ENCODE assay signal across 10 mouse cellular contexts in genomic region chr1:137972620-137973350, GRCm38 (mm10).
DNase-seq lines count a peak whose midpoint lies in the region; ATAC-seq lines count a peak whose summit lies in the region.
"Had no signal": no experiment of that assay in that cellular context is flagged by ENCODE, and none has a peak within 500 bp of the region (broad histone marks: within the 10 kb centered on the region; RNA-seq: fewer than 3 reads in every experiment).

No protein-coding gene starts in this region.

- no peak overlapping the region for H3K27ac ChIP-seq in forebrain, embryonic 13.5 days
- H3K27ac ChIP-seq in forebrain, embryonic 11.5 days (ENCODE audit: low read depth, low read length): no peak overlapping the region
- H3K27ac ChIP-seq in midbrain, embryonic 14.5 days (replicated peaks; ENCODE audit: low read depth, low read length): 0 out of 2 replicates have a peak overlapping the region, but pooled peaks have one; percentile 16
- no peak overlapping the region for H3K27ac ChIP-seq in midbrain, embryonic 10.5 days (replicated peaks)
- H3K27ac ChIP-seq in forebrain, embryonic 16.5 days (ENCODE audit: low read length): peak overlapping the region; percentile 81
- H3K27ac ChIP-seq: lung, embryonic 15.5 days had no signal

- no peaks in the 10 kb centered on the region for H3K36me3 ChIP-seq in forebrain, embryonic 13.5 days (ENCODE audit: poor library complexity, severe bottlenecking)
- no peaks in the 10 kb centered on the region for H3K36me3 ChIP-seq in forebrain, embryonic 11.5 days (ENCODE audit: control insufficient read depth, insufficient read depth, low read length)
- no peaks in the 10 kb centered on the region for H3K36me3 ChIP-seq in midbrain, embryonic 14.5 days (ENCODE audit: control insufficient read depth, insufficient read depth, low read length)
- H3K36me3 ChIP-seq in midbrain, embryonic 10.5 days: peaks cover 4% of the 10 kb centered on the region
- H3K36me3 ChIP-seq in forebrain, embryonic 16.5 days (ENCODE audit: control insufficient read depth, insufficient read depth): no peaks in the 10 kb centered on the region

- H3K9me3 ChIP-seq in forebrain, embryonic 13.5 days (replicated peaks): no peaks in the 10 kb centered on the region
- H3K9me3 ChIP-seq in forebrain, embryonic 11.5 days (ENCODE audit: control insufficient read depth, low read length): no peaks in the 10 kb centered on the region
- no peaks in the 10 kb centered on the region for H3K9me3 ChIP-seq in midbrain, embryonic 14.5 days (ENCODE audit: control insufficient read depth, low read length)
- H3K9me3 ChIP-seq in midbrain, embryonic 10.5 days (replicated peaks): no peaks in the 10 kb centered on the region
- no peaks in the 10 kb centered on the region for H3K9me3 ChIP-seq in forebrain, embryonic 16.5 days (ENCODE audit: control insufficient read depth, low read length)
- H3K9me3 ChIP-seq: lung, embryonic 15.5 days had no signal

- peak; percentile 48; the same call in 1 of the 2 replicates for ATAC-seq in forebrain, embryonic 13.5 days
- no peak for ATAC-seq in forebrain, embryonic 11.5 days (replicated peaks; ENCODE audit: low FRiP score)
- ATAC-seq in midbrain, embryonic 14.5 days (ENCODE audit: low FRiP score, low TSS enrichment): no peak
- peak; percentile 68 for ATAC-seq in forebrain, embryonic 16.5 days

- H3K9ac ChIP-seq in forebrain, embryonic 13.5 days: no peak overlapping the region
- no peak overlapping the region for H3K9ac ChIP-seq in forebrain, embryonic 11.5 days (ENCODE audit: low read length)
- H3K9ac ChIP-seq in midbrain, embryonic 14.5 days (replicated peaks; ENCODE audit: low read length): no peak overlapping the region
- no peak overlapping the region for H3K9ac ChIP-seq in forebrain, embryonic 16.5 days (replicated peaks; ENCODE audit: low read depth, low read length)
- H3K9ac ChIP-seq: lung, embryonic 15.5 days had no signal

- WGBS in forebrain, embryonic 13.5 days: 86% methylated on average over 6 of the region's 6 CpGs
- 82% methylated on average over 6 of the region's 6 CpGs for whole genome bisulfite sequencing in forebrain, embryonic 11.5 days
- WGBS in midbrain, embryonic 14.5 days: 79% methylated on average over 6 of the region's 6 CpGs
- WGBS in midbrain, embryonic 10.5 days: 87% methylated on average over 6 of the region's 6 CpGs
- WGBS in forebrain, embryonic 16.5 days: 59% methylated on average over 6 of the region's 6 CpGs

- H3K4me1 ChIP-seq in forebrain, embryonic 13.5 days: no peaks in the 10 kb centered on the region
- no peaks in the 10 kb centered on the region for H3K4me1 ChIP-seq in forebrain, embryonic 11.5 days (replicated peaks; ENCODE audit: control insufficient read depth, insufficient read depth, low read length)
- H3K4me1 ChIP-seq in midbrain, embryonic 14.5 days (ENCODE audit: control insufficient read depth, insufficient read depth, low read length): no peaks in the 10 kb centered on the region
- no peaks in the 10 kb centered on the region for H3K4me1 ChIP-seq in midbrain, embryonic 10.5 days
- H3K4me1 ChIP-seq in forebrain, embryonic 16.5 days (replicated peaks; ENCODE audit: control insufficient read depth, insufficient read depth, low read length): peaks cover 5% of the 10 kb centered on the region
- H3K4me1 ChIP-seq: lung, embryonic 15.5 days had no signal

- no peak overlapping the region for H3K4me2 ChIP-seq in forebrain, embryonic 13.5 days
- no peak overlapping the region for H3K4me2 ChIP-seq in forebrain, embryonic 11.5 days (ENCODE audit: low read depth, low read length, severe bottlenecking)
- H3K4me2 ChIP-seq in midbrain, embryonic 14.5 days (ENCODE audit: low read length): no peak overlapping the region
- H3K4me2 ChIP-seq in forebrain, embryonic 16.5 days (ENCODE audit: low read length): no peak overlapping the region
- H3K4me2 ChIP-seq: lung, embryonic 15.5 days had no signal

- H3K27me3 ChIP-seq in forebrain, embryonic 13.5 days: no peaks in the 10 kb centered on the region
- H3K27me3 ChIP-seq in forebrain, embryonic 11.5 days (ENCODE audit: control insufficient read depth, insufficient read depth, low read length): no peaks in the 10 kb centered on the region
- H3K27me3 ChIP-seq in midbrain, embryonic 14.5 days (ENCODE audit: control insufficient read depth, insufficient read depth, low read length): no peaks in the 10 kb centered on the region
- H3K27me3 ChIP-seq in midbrain, embryonic 10.5 days (ENCODE audit: low read depth, poor library complexity, severe bottlenecking): no peaks in the 10 kb centered on the region
- H3K27me3 ChIP-seq in forebrain, embryonic 16.5 days (replicated peaks; ENCODE audit: control insufficient read depth, insufficient read depth, low read length): no peaks in the 10 kb centered on the region
- H3K27me3 ChIP-seq: lung, embryonic 15.5 days had no signal

- H3K4me3 ChIP-seq in forebrain, embryonic 13.5 days: no peak overlapping the region
- no peak overlapping the region for H3K4me3 ChIP-seq in forebrain, embryonic 11.5 days (ENCODE audit: low read depth, low read length)
- no peak overlapping the region for H3K4me3 ChIP-seq in midbrain, embryonic 14.5 days (replicated peaks; ENCODE audit: low read depth, low read length)
- no peak overlapping the region for H3K4me3 ChIP-seq in midbrain, embryonic 10.5 days
- no peak overlapping the region for H3K4me3 ChIP-seq in forebrain, embryonic 16.5 days (replicated peaks; ENCODE audit: low read length)
- H3K4me3 ChIP-seq: lung, embryonic 15.5 days had no signal

- DNase-seq in forebrain, embryonic 11.5 days (ENCODE audit: low spot score): no peak
- DNase-seq in midbrain, embryonic 14.5 days: no peak
- no peak for DNase-seq in midbrain, embryonic 10.5 days (ENCODE audit: low spot score)
- peak; percentile 8 for DNase-seq in mesoderm, embryonic 11.5 days (ENCODE audit: low read depth, low spot score)
- no peak for DNase-seq in thymus, postnatal 25 days
- no peak for DNase-seq in spleen, adult 12 weeks (ENCODE audit: low spot score)
- DNase-seq: kidney, postnatal 4 days had no signal

Comparison
In these comparisons a context has a peak if more than half of its experiments do, and no peak if none do; other contexts are left out.
1. ATAC-seq: peak in forebrain, embryonic 13.5 days (single experiment) and forebrain, embryonic 16.5 days (single experiment); none in forebrain, embryonic 11.5 days (single experiment) and midbrain, embryonic 14.5 days (single experiment).
2. H3K27ac ChIP-seq: peak in midbrain, embryonic 14.5 days (single experiment) and forebrain, embryonic 16.5 days (single experiment); none in forebrain, embryonic 13.5 days (single experiment), forebrain, embryonic 11.5 days (single experiment) and midbrain, embryonic 10.5 days (single experiment).